Mouse (Mus musculus) mouse trophoblast stem cell (cell line): ENCODE results near the gene Fam207a.

Experiments
- in situ Hi-C, 2 experiments: fragments of 300-500 bp; cut with MseI, MboI; formaldehyde crosslinking; loops; 2 replicates in 1 of 2; 3 replicates in 1 of 2; pipeline ENCODE4 v1.15.1; 2025

Fam207a gene

GRCm38 (mm10) chr10:77531026-77532019, 15.7 kb upstream of the Fam207a start:
- in situ Hi-C loops = no loop called here

GRCm38 (mm10) chr10:77530140-77530539, 14.6 kb upstream of the Fam207a start, which contains the start of gene Itgb2:
Gene Itgb2 (plus strand): TSS chr10:77530252.
- in situ Hi-C loops = no loop called here

- in situ Hi-C loops = no loop called here
Observed at GRCm38 (mm10) chr10:77528634-77529033, 13.0 kb upstream of the Fam207a start.

GRCm38 (mm10) chr10:77526488-77526887, 10.9 kb upstream of the Fam207a start:
- in situ Hi-C loops = no loop called here

GRCm38 (mm10) chr10:77523321-77523720, 7.7 kb upstream of the Fam207a start:
- in situ Hi-C loops = no loop called here

- in situ Hi-C loops = no loop called here
Observed at GRCm38 (mm10) chr10:77522746-77523145, 7.2 kb upstream of the Fam207a start.

GRCm38 (mm10) chr10:77522021-77522731, 6.6 kb upstream of the Fam207a start:
- in situ Hi-C loops = no loop called here

GRCm38 (mm10) chr10:77520497-77520896, 4.9 kb upstream of the Fam207a start:
- in situ Hi-C loops = no loop called here

GRCm38 (mm10) chr10:77519191-77519590, 3.6 kb upstream of the Fam207a start:
- in situ Hi-C loops = loop anchor here in 1 of 2 experiments (5.0 kb wide), 1 partner anchor 43 kb away; no protein-coding TSS in a partner anchor

- in situ Hi-C loops = loop anchor here in 1 of 2 experiments (5.0 kb wide), 1 partner anchor 44 kb away; no protein-coding TSS in a partner anchor
Observed at GRCm38 (mm10) chr10:77517801-77518200, 2.2 kb upstream of the Fam207a start.

GRCm38 (mm10) chr10:77517066-77517620, 1.6 kb upstream of the Fam207a start:
- in situ Hi-C loops = loop anchor here in 1 of 2 experiments (5.0 kb wide), 1 partner anchor 45 kb away; no protein-coding TSS in a partner anchor

- in situ Hi-C loops = loop anchor here in 1 of 2 experiments (5.0 kb wide), 1 partner anchor 46 kb away; no protein-coding TSS in a partner anchor
Observed at GRCm38 (mm10) chr10:77516379-77516951, 880 bp upstream of the Fam207a start.

- in situ Hi-C loops = no loop called here
Observed at GRCm38 (mm10) chr10:77510225-77510982, 5.2 kb downstream of the Fam207a start.

- in situ Hi-C loops = no loop called here
Observed at GRCm38 (mm10) chr10:77509403-77510187, 6.0 kb downstream of the Fam207a start.

GRCm38 (mm10) chr10:77508744-77509143, 6.8 kb downstream of the Fam207a start:
- in situ Hi-C loops = no loop called here

- in situ Hi-C loops = no loop called here
Observed at GRCm38 (mm10) chr10:77507779-77508178, 7.8 kb downstream of the Fam207a start.

- in situ Hi-C loops = no loop called here
Observed at GRCm38 (mm10) chr10:77506961-77507577, 8.5 kb downstream of the Fam207a start.

- in situ Hi-C loops = no loop called here
Observed at GRCm38 (mm10) chr10:77506526-77506925, 9.1 kb downstream of the Fam207a start.

- in situ Hi-C loops = no loop called here
Observed at GRCm38 (mm10) chr10:77504143-77504542, 11.4 kb downstream of the Fam207a start.
